Mouse (Mus musculus): Measurements from ENCODE around the gene Mbnl2. TPM values are rescaled to one million over a fixed set of nuclear protein-coding genes. Genes with fewer than 3 reads are reported as not detected.

Gene Mbnl2
- polyA plus RNA-seq, 1 experiment, result 61.8 TPM

DNA sequence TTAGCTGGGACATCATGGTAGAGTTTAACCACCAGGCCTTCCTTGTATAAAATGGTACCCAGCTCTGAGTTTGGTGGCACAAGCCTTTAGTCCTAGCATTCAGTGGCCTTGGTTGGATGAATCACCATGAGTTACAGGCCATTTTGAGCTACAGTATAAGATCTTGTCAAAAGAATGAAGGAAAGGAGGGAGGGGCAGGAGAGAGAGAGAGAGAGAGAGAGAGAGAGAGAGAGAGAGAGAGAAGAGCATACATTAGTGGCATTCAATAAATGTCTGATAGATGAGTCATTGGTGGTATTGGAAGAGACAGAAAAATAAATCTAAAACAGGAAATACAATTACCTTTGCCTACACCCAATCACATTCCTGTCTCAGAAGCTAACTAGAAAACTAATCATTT lies 165.2 kb downstream of the Mbnl2 start:
- no peaks in the 10 kb centered on the region for H3K4me1 ChIP-seq (ENCODE audit: control insufficient read depth, insufficient read depth, low read length)
- no peaks in the 10 kb centered on the region for H3K27me3 ChIP-seq (ENCODE audit: control insufficient read depth, insufficient read depth, low read length, poor library complexity, severe bottlenecking)
- H3K9ac ChIP-seq (ENCODE audit: low read depth, poor library complexity, severe bottlenecking), result no peak overlapping the region
- H3K36me3 ChIP-seq (ENCODE audit: control insufficient read depth, insufficient read depth, low read length, poor library complexity, severe bottlenecking), result no peaks in the 10 kb centered on the region
- no peak overlapping the region for H3K27ac ChIP-seq (ENCODE audit: insufficient read depth, low read length)
- no peak overlapping the region for H3K4me3 ChIP-seq (ENCODE audit: low read depth, low read length)
- no peak for TF ChIP-seq CTCF (IDR thresholded peaks at IDR 0.05; ENCODE audit: low read depth, low read length)
- TF ChIP-seq POLR2A (IDR thresholded peaks at IDR 0.05; ENCODE audit: insufficient read depth, low read length), result no peak
- no peak for TF ChIP-seq EP300 (IDR thresholded peaks at IDR 0.05; ENCODE audit: insufficient read depth, low read depth, low read length)
- peaks cover 9% of the 10 kb centered on the region for H3K9me3 ChIP-seq (replicated peaks; ENCODE audit: control insufficient read depth, insufficient read depth, low read length, poor library complexity, severe bottlenecking)

DNA sequence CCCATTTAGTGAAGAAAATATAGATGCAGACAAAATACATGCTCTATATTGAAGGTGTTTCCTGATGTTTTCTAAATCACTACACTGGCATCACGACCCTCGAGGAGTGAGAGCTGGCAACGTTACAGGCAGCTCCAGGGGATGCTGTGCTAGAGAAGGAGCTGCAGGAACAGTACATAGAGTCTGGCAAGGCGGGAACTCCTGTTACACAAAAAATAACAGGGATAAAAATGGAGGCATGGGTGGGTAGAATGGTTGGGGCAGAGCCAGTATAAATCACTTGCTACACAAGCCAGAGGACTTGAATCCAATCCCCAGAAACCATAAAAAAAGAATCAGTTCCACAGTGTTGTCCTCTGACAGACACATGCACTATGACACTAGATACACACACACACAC lies 165.8 kb downstream of the Mbnl2 start:
- TF ChIP-seq EP300 (IDR thresholded peaks at IDR 0.05; ENCODE audit: insufficient read depth, low read depth, low read length) (no peak), CTCF (IDR thresholded peaks at IDR 0.05; ENCODE audit: low read depth, low read length) (no peak), POLR2A (IDR thresholded peaks at IDR 0.05; ENCODE audit: insufficient read depth, low read length) (no peak)
- Histone ChIP-seq H3K9ac (ENCODE audit: low read depth, poor library complexity, severe bottlenecking) (no peak overlapping the region), H3K27me3 (ENCODE audit: control insufficient read depth, insufficient read depth, low read length, poor library complexity, severe bottlenecking) (no peaks in the 10 kb centered on the region), H3K9me3 (replicated peaks; ENCODE audit: control insufficient read depth, insufficient read depth, low read length, poor library complexity, severe bottlenecking) (peaks cover 3% of the 10 kb centered on the region), H3K27ac (ENCODE audit: insufficient read depth, low read length) (no peak overlapping the region), H3K36me3 (ENCODE audit: control insufficient read depth, insufficient read depth, low read length, poor library complexity, severe bottlenecking) (no peaks in the 10 kb centered on the region), H3K4me1 (ENCODE audit: control insufficient read depth, insufficient read depth, low read length) (no peaks in the 10 kb centered on the region), H3K4me3 (ENCODE audit: low read depth, low read length) (no peak overlapping the region)

DNA sequence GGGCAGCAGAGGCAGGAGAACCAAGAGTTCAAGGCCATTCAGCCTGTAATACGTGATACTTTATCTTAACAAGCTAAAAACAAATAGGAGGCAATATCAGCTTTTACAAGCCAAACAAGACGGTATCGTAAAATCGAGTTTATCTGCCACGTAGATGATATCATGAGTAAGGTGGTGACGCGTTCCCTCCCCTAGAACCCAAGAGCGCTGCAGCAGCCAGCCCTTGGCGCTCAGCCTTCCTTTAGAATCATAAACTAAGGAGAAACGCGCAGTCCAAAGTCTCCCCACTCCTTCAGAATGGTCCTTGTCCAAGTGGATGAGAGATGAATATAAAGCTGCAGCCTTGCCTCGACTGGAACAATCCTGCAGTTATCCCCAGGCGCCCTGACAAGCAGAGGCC lies 166.4 kb downstream of the Mbnl2 start:
- Histone ChIP-seq H3K36me3 (ENCODE audit: control insufficient read depth, insufficient read depth, low read length, poor library complexity, severe bottlenecking) (no peaks in the 10 kb centered on the region), H3K9ac (ENCODE audit: low read depth, poor library complexity, severe bottlenecking) (no peak overlapping the region), H3K27me3 (ENCODE audit: control insufficient read depth, insufficient read depth, low read length, poor library complexity, severe bottlenecking) (no peaks in the 10 kb centered on the region), H3K27ac (ENCODE audit: insufficient read depth, low read length) (no peak overlapping the region), H3K4me1 (ENCODE audit: control insufficient read depth, insufficient read depth, low read length) (no peaks in the 10 kb centered on the region), H3K9me3 (replicated peaks; ENCODE audit: control insufficient read depth, insufficient read depth, low read length, poor library complexity, severe bottlenecking) (peaks cover 3% of the 10 kb centered on the region), H3K4me3 (ENCODE audit: low read depth, low read length) (no peak overlapping the region)
- TF ChIP-seq EP300 (IDR thresholded peaks at IDR 0.05; ENCODE audit: insufficient read depth, low read depth, low read length) (no peak), CTCF (IDR thresholded peaks at IDR 0.05; ENCODE audit: low read depth, low read length) (no peak), POLR2A (IDR thresholded peaks at IDR 0.05; ENCODE audit: insufficient read depth, low read length) (no peak)

DNA sequence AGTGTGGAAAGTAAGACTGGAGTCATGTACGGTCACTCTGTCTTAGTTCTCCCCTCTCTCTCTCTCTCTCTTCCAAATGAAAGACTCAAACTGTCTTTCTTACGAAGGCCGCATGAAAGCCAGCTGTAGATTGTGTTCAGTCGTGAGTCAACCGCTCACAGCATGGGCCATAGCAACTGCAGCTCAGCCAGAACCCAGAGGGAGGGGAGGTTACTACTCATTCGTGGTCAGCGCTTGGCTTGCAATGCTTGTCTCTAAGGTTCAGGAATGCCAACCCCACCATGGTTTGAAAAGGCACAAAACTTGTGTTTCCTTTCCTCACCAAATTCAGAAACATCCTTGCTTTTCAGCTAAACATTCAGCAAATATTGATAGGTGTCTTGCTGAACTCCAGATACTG lies 178.8 kb downstream of the Mbnl2 start:
- Histone ChIP-seq H3K36me3 (ENCODE audit: control insufficient read depth, insufficient read depth, low read length, poor library complexity, severe bottlenecking) (no peaks in the 10 kb centered on the region), H3K27me3 (ENCODE audit: control insufficient read depth, insufficient read depth, low read length, poor library complexity, severe bottlenecking) (no peaks in the 10 kb centered on the region), H3K9ac (ENCODE audit: low read depth, poor library complexity, severe bottlenecking) (no peak overlapping the region), H3K9me3 (replicated peaks; ENCODE audit: control insufficient read depth, insufficient read depth, low read length, poor library complexity, severe bottlenecking) (peaks cover 20% of the 10 kb centered on the region), H3K4me1 (ENCODE audit: control insufficient read depth, insufficient read depth, low read length) (no peaks in the 10 kb centered on the region), H3K4me3 (ENCODE audit: low read depth, low read length) (no peak overlapping the region), H3K27ac (ENCODE audit: insufficient read depth, low read length) (no peak overlapping the region)
- TF ChIP-seq EP300 (IDR thresholded peaks at IDR 0.05; ENCODE audit: insufficient read depth, low read depth, low read length) (no peak), POLR2A (IDR thresholded peaks at IDR 0.05; ENCODE audit: insufficient read depth, low read length) (no peak), CTCF (IDR thresholded peaks at IDR 0.05; ENCODE audit: low read depth, low read length) (no peak)

DNA sequence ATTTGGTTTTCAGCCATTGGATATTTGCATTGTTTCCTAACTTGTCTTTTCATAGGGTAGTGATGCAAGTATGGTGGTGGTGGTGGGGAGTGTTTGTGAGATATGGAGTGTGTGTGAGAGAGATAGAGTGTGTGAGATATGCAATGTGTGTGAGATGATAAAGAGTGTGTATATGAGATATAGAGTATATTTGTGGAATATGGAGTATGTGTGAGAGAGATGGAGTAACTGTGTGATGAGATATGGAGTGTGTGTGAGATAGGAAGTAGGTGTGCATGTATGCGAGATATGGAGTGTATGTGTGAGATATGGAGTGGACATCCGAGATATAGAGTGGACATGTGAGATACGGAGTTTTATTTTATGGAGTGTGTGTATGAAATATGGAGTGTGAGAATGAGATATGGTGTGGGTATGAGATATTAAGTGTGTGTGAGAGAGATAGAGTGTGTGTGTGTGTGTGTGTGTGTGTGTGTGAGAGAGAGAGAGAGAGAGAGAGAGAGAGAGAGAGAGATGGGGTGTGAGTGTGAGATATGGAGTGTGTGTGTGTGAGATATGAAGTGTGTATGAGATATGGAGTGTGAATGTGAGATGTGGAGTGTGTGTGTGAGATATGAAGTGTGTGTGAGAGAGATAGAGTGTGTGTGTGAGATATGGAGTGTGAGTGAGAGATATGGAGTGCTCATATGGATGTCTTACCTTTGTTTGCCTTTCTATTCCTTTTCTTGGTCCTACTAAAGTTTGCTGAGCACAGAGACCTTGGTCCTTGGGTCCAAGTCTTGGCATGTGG lies 188.7 kb downstream of the Mbnl2 start:
- no peak overlapping the region for H3K27ac ChIP-seq (ENCODE audit: insufficient read depth, low read length)
- TF ChIP-seq EP300 (IDR thresholded peaks at IDR 0.05; ENCODE audit: insufficient read depth, low read depth, low read length) (no peak), POLR2A (IDR thresholded peaks at IDR 0.05; ENCODE audit: insufficient read depth, low read length) (no peak), CTCF (IDR thresholded peaks at IDR 0.05; ENCODE audit: low read depth, low read length) (no peak)
- no peak overlapping the region for H3K4me3 ChIP-seq (ENCODE audit: low read depth, low read length)
- H3K36me3 ChIP-seq (ENCODE audit: control insufficient read depth, insufficient read depth, low read length, poor library complexity, severe bottlenecking), result no peaks in the 10 kb centered on the region
- H3K9me3 ChIP-seq (replicated peaks; ENCODE audit: control insufficient read depth, insufficient read depth, low read length, poor library complexity, severe bottlenecking), result no peaks in the 10 kb centered on the region
- no peak overlapping the region for H3K9ac ChIP-seq (ENCODE audit: low read depth, poor library complexity, severe bottlenecking)
- no peaks in the 10 kb centered on the region for H3K4me1 ChIP-seq (ENCODE audit: control insufficient read depth, insufficient read depth, low read length)
- no peaks in the 10 kb centered on the region for H3K27me3 ChIP-seq (ENCODE audit: control insufficient read depth, insufficient read depth, low read length, poor library complexity, severe bottlenecking)

DNA sequence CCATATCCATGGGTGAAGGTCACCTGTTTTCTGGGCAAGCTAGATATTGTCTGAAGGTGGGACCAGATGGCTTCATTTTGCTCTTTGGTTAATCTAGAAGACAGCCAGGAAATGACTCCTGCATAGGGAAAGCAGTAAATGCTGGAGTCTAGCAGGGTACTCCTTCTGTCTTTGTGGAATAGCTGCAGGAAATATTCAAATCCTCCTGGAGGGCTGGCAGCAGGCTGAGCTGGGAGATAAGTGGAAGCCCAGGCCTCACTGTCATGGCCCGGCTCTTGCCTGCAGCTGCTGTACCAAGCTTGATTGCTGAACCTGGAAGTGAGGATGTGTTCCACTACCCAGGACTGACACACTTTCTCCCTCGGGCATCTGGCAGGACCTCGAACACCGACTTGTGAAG lies 191.3 kb downstream of the Mbnl2 start:
- H3K27ac ChIP-seq (ENCODE audit: insufficient read depth, low read length), result no peak overlapping the region
- H3K9me3 ChIP-seq (replicated peaks; ENCODE audit: control insufficient read depth, insufficient read depth, low read length, poor library complexity, severe bottlenecking), result no peaks in the 10 kb centered on the region
- no peaks in the 10 kb centered on the region for H3K27me3 ChIP-seq (ENCODE audit: control insufficient read depth, insufficient read depth, low read length, poor library complexity, severe bottlenecking)
- no peaks in the 10 kb centered on the region for H3K36me3 ChIP-seq (ENCODE audit: control insufficient read depth, insufficient read depth, low read length, poor library complexity, severe bottlenecking)
- no peak overlapping the region for H3K9ac ChIP-seq (ENCODE audit: low read depth, poor library complexity, severe bottlenecking)
- no peaks in the 10 kb centered on the region for H3K4me1 ChIP-seq (ENCODE audit: control insufficient read depth, insufficient read depth, low read length)
- H3K4me3 ChIP-seq (ENCODE audit: low read depth, low read length), result no peak overlapping the region
- TF ChIP-seq CTCF (IDR thresholded peaks at IDR 0.05; ENCODE audit: low read depth, low read length), result no peak
- no peak for TF ChIP-seq EP300 (IDR thresholded peaks at IDR 0.05; ENCODE audit: insufficient read depth, low read depth, low read length)
- TF ChIP-seq POLR2A (IDR thresholded peaks at IDR 0.05; ENCODE audit: insufficient read depth, low read length), result no peak

Data from ES-Bruce4 (cell line).